In genomic region chr8:93814266-93814665, GRCm38 (mm10) we compare ENCODE assay signal across 14 mouse cellular contexts. TPM values are rescaled to one million over a fixed set of nuclear protein-coding genes. Genes with fewer than 3 reads are reported as not detected.
DNase-seq lines count a peak whose midpoint lies in the region; ATAC-seq lines count a peak whose summit lies in the region.
"Had no signal": no experiment of that assay in that cellular context is flagged by ENCODE, and none has a peak within 500 bp of the region (broad histone marks: within the 10 kb centered on the region; RNA-seq: fewer than 3 reads in every experiment).

No protein-coding gene starts in this region.

- H3K9me3 ChIP-seq in heart, embryonic 13.5 days = no peaks in the 10 kb centered on the region
- no peaks in the 10 kb centered on the region for H3K9me3 ChIP-seq in forebrain, embryonic 15.5 days
- H3K9me3 ChIP-seq in midbrain, embryonic 14.5 days (ENCODE audit: control insufficient read depth, low read length) = no peaks in the 10 kb centered on the region
- H3K9me3 ChIP-seq in liver, embryonic 11.5 days (ENCODE audit: control insufficient read depth, low read length) = no peaks in the 10 kb centered on the region
- H3K9me3 ChIP-seq: embryonic facial prominence, embryonic 15.5 days; heart, embryonic 10.5 days; liver, embryonic 15.5 days had no signal

- 61% methylated on average over 6 of the region's 6 CpGs for WGBS in heart, embryonic 13.5 days
- WGBS in forebrain, embryonic 15.5 days = 39% methylated on average over 6 of the region's 6 CpGs
- WGBS in midbrain, embryonic 14.5 days = 78% methylated on average over 6 of the region's 6 CpGs
- 63% methylated on average over 6 of the region's 6 CpGs for WGBS in liver, embryonic 11.5 days

- no peak overlapping the region for H3K4me2 ChIP-seq in heart, embryonic 13.5 days
- H3K4me2 ChIP-seq in forebrain, embryonic 15.5 days (replicated peaks) = peak overlapping the region; percentile 91
- peak overlapping the region; percentile 60 for H3K4me2 ChIP-seq in midbrain, embryonic 14.5 days (ENCODE audit: low read length)
- no peak overlapping the region for H3K4me2 ChIP-seq in liver, embryonic 11.5 days
- H3K4me2 ChIP-seq: liver, embryonic 15.5 days had no signal

- peaks cover 38% of the 10 kb centered on the region for H3K4me1 ChIP-seq in heart, embryonic 13.5 days
- peaks cover 43% of the 10 kb centered on the region for H3K4me1 ChIP-seq in forebrain, embryonic 15.5 days
- H3K4me1 ChIP-seq in midbrain, embryonic 14.5 days (ENCODE audit: control insufficient read depth, insufficient read depth, low read length) = peaks cover 24% of the 10 kb centered on the region
- H3K4me1 ChIP-seq in liver, embryonic 11.5 days (replicated peaks; ENCODE audit: control insufficient read depth, insufficient read depth, low read length) = peaks cover 4% of the 10 kb centered on the region; the same call in 1 of the 2 replicates

- H3K4me3 ChIP-seq in heart, embryonic 13.5 days = no peak overlapping the region
- peak overlapping the region; percentile 92 for H3K4me3 ChIP-seq in forebrain, embryonic 15.5 days
- H3K4me3 ChIP-seq in midbrain, embryonic 14.5 days (replicated peaks; ENCODE audit: low read depth, low read length) = peak overlapping the region; percentile 85
- H3K4me3 ChIP-seq in liver, embryonic 11.5 days (ENCODE audit: low read depth, low read length) = no peak overlapping the region
- H3K4me3 ChIP-seq: liver, embryonic 15.5 days; megakaryocyte, embryonic 14.5 days had no signal

- 0 out of 2 replicates have a peak, but pooled peaks cover 2% of the 10 kb centered on the region for H3K36me3 ChIP-seq in heart, embryonic 13.5 days
- peaks cover 14% of the 10 kb centered on the region for H3K36me3 ChIP-seq in forebrain, embryonic 15.5 days
- peaks cover 30% of the 10 kb centered on the region for H3K36me3 ChIP-seq in midbrain, embryonic 14.5 days (ENCODE audit: control insufficient read depth, insufficient read depth, low read length)
- H3K36me3 ChIP-seq in liver, embryonic 11.5 days (ENCODE audit: control insufficient read depth, insufficient read depth, low read length) = no peaks in the 10 kb centered on the region
- H3K36me3 ChIP-seq: embryonic facial prominence, embryonic 15.5 days; heart, embryonic 10.5 days; liver, embryonic 15.5 days had no signal

- H3K27me3 ChIP-seq in heart, embryonic 13.5 days (replicated peaks) = peaks cover 28% of the 10 kb centered on the region
- no peaks in the 10 kb centered on the region for H3K27me3 ChIP-seq in forebrain, embryonic 15.5 days
- no peaks in the 10 kb centered on the region for H3K27me3 ChIP-seq in midbrain, embryonic 14.5 days (ENCODE audit: control insufficient read depth, insufficient read depth, low read length)
- peaks cover 55% of the 10 kb centered on the region for H3K27me3 ChIP-seq in liver, embryonic 11.5 days (replicated peaks; ENCODE audit: control insufficient read depth, insufficient read depth, low read length)

- no peak for DNase-seq in heart, adult 8-10 months (ENCODE audit: low spot score)
- DNase-seq in Muller cell, postnatal 12 days (ENCODE audit: inconsistent ontology term) = peak; percentile 60
- DNase-seq in midbrain, embryonic 14.5 days = peak; percentile 20
- DNase-seq in kidney, adult 8-10 months = no peak
- DNase-seq in liver, embryonic 11.5 days (ENCODE audit: low spot score) = no peak
- DNase-seq in adrenal gland, postnatal 14 days = no peak
- DNase-seq: adrenal gland, adult 2 months; kidney, postnatal 25 days had no signal

- peak overlapping the region; percentile 44; the same call in 1 of the 2 replicates for H3K9ac ChIP-seq in heart, embryonic 13.5 days
- H3K9ac ChIP-seq in forebrain, embryonic 15.5 days (replicated peaks) = peak overlapping the region; percentile 97
- peak overlapping the region; percentile 95 for H3K9ac ChIP-seq in midbrain, embryonic 14.5 days (replicated peaks; ENCODE audit: low read length)
- no peak overlapping the region for H3K9ac ChIP-seq in liver, embryonic 11.5 days (ENCODE audit: low read depth, low read length)
- H3K9ac ChIP-seq: embryonic facial prominence, embryonic 15.5 days; liver, embryonic 15.5 days had no signal

- ATAC-seq in heart, embryonic 13.5 days (ENCODE audit: extremely low read depth, insufficient number of reproducible peaks, low FRiP score, low TSS enrichment) = no peak
- ATAC-seq in forebrain, embryonic 15.5 days (replicated peaks) = no peak
- ATAC-seq in midbrain, embryonic 14.5 days (ENCODE audit: low FRiP score, low TSS enrichment) = no peak
- no peak for ATAC-seq in liver, embryonic 11.5 days (replicated peaks; ENCODE audit: low FRiP score)

- H3K27ac ChIP-seq in heart, embryonic 13.5 days (replicated peaks) = no peak overlapping the region
- H3K27ac ChIP-seq in forebrain, embryonic 15.5 days (replicated peaks) = peak overlapping the region; percentile 99
- no peak overlapping the region; the same call in 1 of the 2 replicates for H3K27ac ChIP-seq in midbrain, embryonic 14.5 days (replicated peaks; ENCODE audit: low read depth, low read length)
- H3K27ac ChIP-seq in liver, embryonic 11.5 days (ENCODE audit: low read depth, low read length) = no peak overlapping the region
- H3K27ac ChIP-seq: embryonic facial prominence, embryonic 15.5 days; heart, embryonic 10.5 days; liver, embryonic 15.5 days had no signal

RNA-seq across cellular contexts. Expression of gene Gnao1, which starts 4.5 kb away (rescaled TPM):
- 9.2 and 13.2 TPM in 2 replicates for polyA plus RNA-seq in heart, embryonic 13.5 days (2015; fragmentation: Nextera tagmentation; extraction: Ambion mirVana)
- 10 to 100 TPM; 18.5 to 26.9 (median 21.6) TPM for total RNA-seq in heart, adult 8-10 months (2022)
- 167 and 173 TPM in 2 replicates for polyA plus RNA-seq in forebrain, embryonic 15.5 days (2015; fragmentation: Nextera tagmentation; extraction: Ambion mirVana)
- polyA plus RNA-seq in midbrain, embryonic 14.5 days (2014; fragmentation: Nextera tagmentation; extraction: Ambion mirVana) = 179 and 213 TPM in 2 replicates
- polyA plus RNA-seq in liver, embryonic 11.5 days (2014; fragmentation: Nextera tagmentation; extraction: Ambion mirVana) = 2.4 and 2.8 TPM in 2 replicates
- total RNA-seq in adrenal gland, postnatal 14 days (2021) = 39.3 and 44.6 TPM in 2 replicates

Comparison
In these comparisons a context has a peak if more than half of its experiments do, and no peak if none do; other contexts are left out.
1. H3K4me2 ChIP-seq: peak in forebrain, embryonic 15.5 days (single experiment) and midbrain, embryonic 14.5 days (single experiment); none in heart, embryonic 13.5 days (single experiment) and liver, embryonic 11.5 days (single experiment).
2. H3K4me3 ChIP-seq: peak in forebrain, embryonic 15.5 days (single experiment) and midbrain, embryonic 14.5 days (single experiment); none in heart, embryonic 13.5 days (single experiment) and liver, embryonic 11.5 days (single experiment).
3. DNase-seq: peak in Muller cell, postnatal 12 days (single experiment) and midbrain, embryonic 14.5 days (single experiment); none in heart, adult 8-10 months (single experiment), kidney, adult 8-10 months (0 of 2), liver, embryonic 11.5 days (single experiment) and adrenal gland, postnatal 14 days (single experiment).
4. RNA of gene Gnao1, which starts 4.5 kb away (polyA plus RNA-seq): 179 to 213 TPM in midbrain, embryonic 14.5 days and 167 to 173 TPM in forebrain, embryonic 15.5 days; 9.2 to 13.2 TPM in heart, embryonic 13.5 days and 2.4 to 2.8 TPM in liver, embryonic 11.5 days; every median in the first group is over 10 times any median in the second.